Mouse (Mus musculus) liver, postnatal 0 days (tissue): ENCODE measurements around the gene Trem2. TPM values are rescaled to one million over a fixed set of nuclear protein-coding genes. Genes with fewer than 3 reads are reported as not detected.

ENCODE experiments used
- ATAC-seq: fragments of 200-750 bp; cut with Nextera tagmentation; 2 replicates; pipeline ENCODE4 v1.8.0; 2017; ENCODE audit warnings: mild to moderate bottlenecking, moderate library complexity
- DNase-seq: peaks from one replicate; pipeline ENCODE4 v3.0.0-alpha.2; 2016
- H3K27ac ChIP-seq: fragments of 300-500 bp; sonication (generic); 2 replicates; pipeline ENCODE4 v1.5.1; 2014; ENCODE audit warnings: antibody characterized with exemption, moderate library complexity, mild to moderate bottlenecking, low read depth
- H3K27me3 ChIP-seq: fragments of 300-500 bp; sonication (generic); 2 replicates; pipeline ENCODE4 v1.6.1; 2014; ENCODE audit warnings: low read length, control low read depth, mixed read lengths; ENCODE audit not compliant: insufficient read depth
- H3K36me3 ChIP-seq: fragments of 300-500 bp; sonication (generic); replicated peaks from 2 replicates; pipeline ENCODE4 v1.6.1; 2014; ENCODE audit warnings: mild to moderate bottlenecking, control low read depth, low read length, moderate library complexity, mixed read lengths; ENCODE audit not compliant: insufficient read depth
- H3K4me1 ChIP-seq: fragments of 300-500 bp; sonication (generic); 2 replicates; pipeline ENCODE4 v1.6.1; 2014; ENCODE audit warnings: antibody characterized with exemption, mild to moderate bottlenecking, control low read depth; ENCODE audit not compliant: insufficient read depth
- H3K4me2 ChIP-seq: fragments of 300-500 bp; sonication (generic); 2 replicates; pipeline ENCODE4 v1.6.1; 2014; ENCODE audit warnings: low read depth, mild to moderate bottlenecking, low read length, moderate library complexity, mixed read lengths
- H3K4me3 ChIP-seq: fragments of 300-500 bp; sonication (generic); 2 replicates; pipeline ENCODE4 v1.5.1; 2014; ENCODE audit warnings: low read depth, low read length
- H3K9ac ChIP-seq: fragments of 300-500 bp; sonication (generic); replicated peaks from 2 replicates; pipeline ENCODE4 v1.6.1; 2014; ENCODE audit warnings: mild to moderate bottlenecking, moderate library complexity
- H3K9me3 ChIP-seq: fragments of 300-500 bp; sonication (generic); 2 replicates; pipeline ENCODE4 v1.6.1; 2016; ENCODE audit warnings: mild to moderate bottlenecking, control low read depth, low read length, mixed read lengths
- CTCF ChIP-seq: sonication (generic); IDR thresholded peaks from 2 replicates; pipeline ENCODE4 v1.5.1; 2016; ENCODE audit warnings: antibody characterized with exemption, low read depth
- EP300 ChIP-seq: IDR thresholded peaks from 2 replicates; pipeline ENCODE4 v1.6.1; 2016; ENCODE audit warnings: antibody characterized with exemption, low read depth, mild to moderate bottlenecking
- WGBS: fragments of 180-500 bp; shearing (Covaris S2); extraction: QIAGEN DNeasy Blood & Tissue Kit; methylation state at CpG from one replicate; pipeline ENCODE4 v1.1.7; 2014; ENCODE audit not compliant: insufficient replicate concordance; 5-methylcytosine and 5-hydroxymethylcytosine counted together
- polyA plus RNA-seq: library from polyadenylated mRNA; unstranded; fragments of >200 nt; fragmentation: Nextera tagmentation; extraction: Ambion mirVana; gene quantifications from 2 replicates; pipeline ENCODE4 v1.2.1, GENCODE M21; 2015

Trem2 gene
- polyA plus RNA-seq, 1 experiment from 2014 or later, result 5.6 TPM

DNA sequence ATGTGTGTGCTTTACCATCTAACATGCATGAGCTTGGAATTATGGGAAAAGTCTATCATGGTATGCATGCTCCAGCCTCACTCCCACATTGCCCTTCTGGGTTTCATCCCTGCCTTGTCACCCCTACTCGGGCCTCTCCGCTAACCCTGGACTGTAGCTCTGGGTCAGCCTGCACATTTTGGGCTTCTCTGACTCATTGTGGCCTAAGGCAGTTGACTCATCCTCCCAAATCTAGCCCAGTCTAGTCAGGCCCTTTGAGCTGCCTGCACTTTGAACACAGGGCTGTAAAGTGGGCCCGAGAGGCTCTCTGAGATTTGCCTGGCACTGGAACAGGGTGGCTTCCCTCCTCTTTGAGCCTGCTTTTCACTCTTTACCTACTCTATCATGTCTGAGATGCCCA is 9.6 kb downstream of the Trem2 start:
- Histone ChIP-seq H3K4me1 (no peaks in the 10 kb centered on the region), H3K27ac (no peak overlapping the region), H3K9me3 (no peaks in the 10 kb centered on the region), H3K27me3 (no peaks in the 10 kb centered on the region), H3K4me2 (no peak overlapping the region), H3K36me3 (no peaks in the 10 kb centered on the region), H3K4me3 (no peak overlapping the region), H3K9ac (no peak overlapping the region)
- ATAC-seq (no peak), DNase-seq (no peak)
- TF ChIP-seq CTCF (no peak), EP300 (no peak)
- WGBS, result 72% methylated on average over 3 of the region's 3 CpGs

- Histone ChIP-seq H3K36me3 (no peaks in the 10 kb centered on the region), H3K4me1 (no peaks in the 10 kb centered on the region), H3K9me3 (no peaks in the 10 kb centered on the region), H3K9ac (no peak overlapping the region), H3K4me3 (no peak overlapping the region), H3K27ac (no peak overlapping the region), H3K4me2 (no peak overlapping the region), H3K27me3 (no peaks in the 10 kb centered on the region)
- ATAC-seq (no peak), DNase-seq (no peak)
- TF ChIP-seq EP300 (no peak), CTCF (no peak)
- 44% methylated on average over 2 of the region's 2 CpGs for WGBS
These were observed 11.7 kb downstream of the Trem2 start for GRCm38 (mm10) chr17:48357892-48358291.

- Histone ChIP-seq H3K9ac (no peak within 1 kb of the TSS), H3K4me2 (no peak within 1 kb of the TSS), H3K27ac (no peak within 1 kb of the TSS), H3K4me3 (no peak within 1 kb of the TSS), H3K9me3 (no peaks in the 10 kb centered on the region), H3K27me3 (no peaks in the 10 kb centered on the region), H3K4me1 (no peaks in the 10 kb centered on the region), H3K36me3 (no peaks in the 10 kb centered on the region)
- WGBS, result 54% methylated on average over 7 of the region's 7 CpGs
- ATAC-seq, result no peak
- DNase-seq, result no peak
- TF ChIP-seq EP300, result no peak
- TF ChIP-seq CTCF, result no peak
These were observed 13.4 kb downstream of the Trem2 start, which contains the start of gene Treml1 for GRCm38 (mm10) chr17:48359616-48360015. Gene Treml1, plus strand, starts transcription at chr17:48359916.

DNA sequence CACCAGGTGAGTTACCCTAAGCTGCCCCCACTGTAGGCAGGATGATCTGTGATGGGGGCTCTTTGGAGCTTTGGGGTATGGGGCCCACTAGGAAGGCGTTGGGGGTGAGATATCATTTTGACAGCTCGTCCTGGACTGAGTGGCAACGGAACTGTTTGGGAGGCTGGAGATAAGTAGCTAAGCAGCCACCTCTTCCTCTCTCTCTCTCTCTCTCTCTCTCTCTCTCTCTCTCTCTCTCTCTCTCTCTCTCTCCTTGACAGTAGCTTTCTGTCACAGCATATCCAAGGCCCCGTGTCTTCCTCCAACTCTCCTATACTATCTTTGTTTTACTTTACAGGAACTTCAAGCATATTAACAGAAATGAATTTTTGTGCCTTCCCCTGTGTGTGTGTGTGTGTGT is 14.3 kb downstream of the Trem2 start:
- no peaks in the 10 kb centered on the region for H3K27me3 ChIP-seq
- TF ChIP-seq CTCF, result no peak
- no peak for TF ChIP-seq EP300
- DNase-seq (no peak), ATAC-seq (peak; percentile 23; the same call in 1 of the 2 replicates)
- 15% methylated on average over 4 of the region's 4 CpGs for WGBS
- no peak overlapping the region for H3K27ac ChIP-seq
- no peak overlapping the region for H3K9ac ChIP-seq
- H3K9me3 ChIP-seq, result no peaks in the 10 kb centered on the region
- no peak overlapping the region for H3K4me3 ChIP-seq
- no peak overlapping the region for H3K4me2 ChIP-seq
- H3K36me3 ChIP-seq, result no peaks in the 10 kb centered on the region
- H3K4me1 ChIP-seq, result no peaks in the 10 kb centered on the region

- DNase-seq, result no peak
- TF ChIP-seq CTCF, result no peak
- no peak for TF ChIP-seq EP300
- Histone ChIP-seq H3K27ac (no peak overlapping the region), H3K36me3 (no peaks in the 10 kb centered on the region), H3K9ac (no peak overlapping the region), H3K4me3 (no peak overlapping the region), H3K4me1 (no peaks in the 10 kb centered on the region), H3K9me3 (no peaks in the 10 kb centered on the region), H3K27me3 (no peaks in the 10 kb centered on the region), H3K4me2 (no peak overlapping the region)
- no peak for ATAC-seq
- WGBS, result 57% methylated on average over 3 of the region's 3 CpGs
These were observed 16.1 kb downstream of the Trem2 start for GRCm38 (mm10) chr17:48362346-48362745.

DNA sequence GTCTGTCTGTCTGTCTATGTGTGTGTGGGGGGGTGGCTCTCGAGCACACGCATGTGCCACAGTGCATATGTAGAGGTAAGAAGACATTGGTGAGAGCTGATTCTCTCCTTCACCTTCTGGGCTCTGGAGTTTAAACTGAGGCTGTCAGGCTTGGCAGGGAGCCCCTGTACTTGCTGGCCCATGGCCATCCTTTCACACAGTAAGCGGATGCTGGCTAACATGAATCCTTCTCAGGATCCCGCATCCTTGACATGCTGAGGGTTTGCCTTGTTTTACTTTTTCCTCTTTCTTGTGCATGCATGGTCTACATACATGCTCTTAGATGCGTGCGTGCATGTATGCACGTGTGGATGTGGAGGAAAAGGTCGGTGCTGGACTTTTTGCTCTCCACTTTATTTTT is 16.8 kb downstream of the Trem2 start:
- no peaks in the 10 kb centered on the region for H3K9me3 ChIP-seq
- no peaks in the 10 kb centered on the region for H3K27me3 ChIP-seq
- H3K4me2 ChIP-seq, result no peak overlapping the region
- H3K4me1 ChIP-seq, result no peaks in the 10 kb centered on the region
- no peak overlapping the region for H3K9ac ChIP-seq
- ATAC-seq, result no peak
- no peaks in the 10 kb centered on the region for H3K36me3 ChIP-seq
- no peak overlapping the region for H3K27ac ChIP-seq
- 80% methylated on average over 8 of the region's 8 CpGs for WGBS
- TF ChIP-seq CTCF, result no peak
- no peak for TF ChIP-seq EP300
- no peak for DNase-seq
- H3K4me3 ChIP-seq, result no peak overlapping the region

- TF ChIP-seq CTCF (no peak), EP300 (no peak)
- Histone ChIP-seq H3K9ac (no peak overlapping the region), H3K4me2 (no peak overlapping the region), H3K4me3 (no peak overlapping the region), H3K36me3 (no peaks in the 10 kb centered on the region), H3K27ac (no peak overlapping the region), H3K27me3 (no peaks in the 10 kb centered on the region), H3K4me1 (no peaks in the 10 kb centered on the region), H3K9me3 (no peaks in the 10 kb centered on the region)
- no peak for DNase-seq
- WGBS, result 51% methylated on average over 6 of the region's 6 CpGs
- no peak for ATAC-seq
These were observed 17.3 kb downstream of the Trem2 start for GRCm38 (mm10) chr17:48363421-48363965.
